Mouse (Mus musculus) retina, embryonic 14.5 days (tissue): ENCODE results near the gene Mrgprd.

Experiments used
- DNase-seq: peaks from one replicate; pipeline ENCODE4 v3.0.0-alpha.2; 2015; ENCODE audit warnings: low spot score

Gene Mrgprd

DNA sequence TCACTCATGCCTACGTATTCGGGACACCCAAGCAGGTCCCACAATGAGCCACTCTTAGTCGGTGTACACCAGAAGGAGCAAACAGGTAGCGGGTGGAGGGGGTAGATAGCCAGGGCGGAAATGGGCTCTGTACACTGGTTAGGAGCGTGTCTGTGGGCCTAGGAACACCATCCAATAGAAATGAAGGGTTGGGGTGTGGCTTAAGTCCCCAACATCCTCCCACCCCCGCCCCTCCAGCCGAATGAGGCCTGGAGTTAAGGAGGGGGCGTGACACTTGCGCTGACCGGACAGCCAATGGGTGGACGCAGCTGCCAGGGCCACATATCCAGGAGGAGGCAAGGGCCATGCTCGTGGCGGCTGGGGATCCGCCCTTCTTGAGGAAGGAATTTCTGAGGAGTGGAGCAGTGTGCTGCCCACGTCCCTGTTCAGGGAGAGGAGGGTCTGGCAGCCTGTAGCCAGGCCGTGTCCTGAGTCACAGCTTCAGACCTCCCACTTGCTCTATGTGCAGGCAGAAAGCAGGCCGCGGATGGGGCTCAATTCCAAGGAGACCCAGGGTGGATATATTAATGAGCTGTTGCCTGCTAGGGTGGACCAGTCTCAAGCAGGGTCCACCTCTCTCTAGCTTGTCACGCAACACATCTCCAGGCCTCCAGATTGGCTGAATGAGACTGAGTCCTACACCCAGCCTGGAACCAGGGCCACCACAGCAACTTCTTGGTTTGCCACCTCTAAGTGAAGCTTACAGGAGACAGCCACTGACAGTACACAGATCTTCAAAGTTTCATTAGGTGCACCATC lies 11.9 kb upstream of the Mrgprd start:
- DNase-seq, result peak; percentile 80

DNA sequence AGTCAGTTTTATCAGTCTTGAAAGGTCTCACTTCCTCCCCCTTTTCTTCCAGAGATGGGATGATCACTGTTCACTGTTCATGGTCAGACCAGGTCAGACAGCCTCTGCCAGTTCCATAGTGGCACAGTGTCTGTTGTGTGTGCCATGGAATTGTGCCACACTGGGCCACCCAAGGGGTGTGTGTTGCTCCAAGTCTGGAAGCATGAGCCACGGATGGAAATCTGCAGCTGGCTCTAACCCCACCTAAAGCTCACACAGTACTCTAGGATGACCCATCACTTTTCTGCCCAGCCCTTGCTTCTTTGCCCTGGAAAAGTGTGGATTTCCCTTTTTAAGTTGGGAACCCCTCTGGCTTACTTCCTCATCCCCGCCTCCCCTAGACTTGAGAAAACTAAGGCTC lies 10.5 kb upstream of the Mrgprd start:
- no peak for DNase-seq

DNA sequence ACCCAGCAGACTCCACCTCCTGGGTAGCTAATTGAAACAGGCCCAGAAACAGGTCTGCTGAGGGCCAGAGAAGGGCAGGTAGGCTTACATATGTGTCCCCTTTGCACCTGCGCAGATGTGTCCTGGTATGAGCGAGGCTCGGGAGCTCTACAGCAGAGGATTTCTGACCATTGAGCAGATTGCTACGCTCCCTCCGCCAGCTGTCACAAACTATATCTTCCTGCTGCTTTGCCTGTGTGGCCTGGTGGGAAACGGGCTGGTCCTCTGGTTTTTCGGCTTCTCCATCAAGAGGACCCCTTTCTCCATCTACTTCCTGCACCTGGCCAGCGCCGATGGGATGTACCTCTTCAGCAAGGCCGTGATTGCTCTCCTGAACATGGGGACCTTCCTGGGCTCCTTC lies 7.0 kb upstream of the Mrgprd start:
- DNase-seq, result no peak

DNA sequence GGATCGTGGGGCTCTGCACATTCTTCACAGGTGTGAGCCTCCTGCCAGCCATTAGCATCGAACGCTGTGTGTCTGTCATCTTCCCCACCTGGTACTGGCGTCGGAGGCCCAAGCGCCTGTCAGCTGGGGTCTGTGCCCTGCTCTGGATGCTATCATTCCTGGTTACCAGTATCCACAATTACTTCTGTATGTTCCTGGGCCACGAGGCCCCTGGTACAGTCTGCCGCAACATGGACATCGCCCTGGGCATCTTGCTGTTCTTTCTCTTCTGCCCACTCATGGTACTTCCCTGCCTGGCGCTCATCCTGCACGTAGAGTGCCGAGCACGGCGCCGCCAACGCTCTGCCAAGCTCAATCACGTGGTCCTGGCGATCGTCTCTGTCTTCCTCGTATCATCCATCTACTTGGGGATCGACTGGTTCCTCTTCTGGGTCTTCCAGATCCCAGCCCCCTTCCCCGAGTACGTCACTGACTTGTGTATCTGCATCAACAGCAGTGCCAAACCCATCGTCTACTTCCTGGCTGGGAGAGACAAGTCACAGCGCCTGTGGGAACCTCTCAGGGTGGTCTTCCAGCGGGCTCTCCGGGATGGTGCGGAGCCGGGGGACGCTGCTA lies 6.5 kb upstream of the Mrgprd start:
- no peak for DNase-seq

DNA sequence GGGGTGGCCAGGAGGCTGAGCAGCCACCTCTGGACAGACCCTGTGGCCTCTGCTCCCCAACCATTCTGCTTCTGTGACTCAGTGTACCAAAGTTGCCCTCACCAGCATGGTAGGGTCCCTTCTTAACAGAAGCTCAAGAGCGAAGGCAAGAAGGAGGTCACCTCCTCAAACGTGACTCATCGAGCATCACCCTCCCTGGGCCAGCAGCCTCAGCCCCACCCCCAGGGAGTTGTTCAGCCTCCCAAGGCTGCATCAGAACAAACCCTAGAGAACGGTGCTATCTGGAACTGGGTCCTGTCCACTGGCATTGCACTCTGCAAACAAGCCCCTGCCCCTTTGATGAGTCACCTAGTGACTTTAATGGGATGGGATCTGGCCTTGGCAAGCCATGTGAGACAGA lies 5.8 kb upstream of the Mrgprd start:
- DNase-seq, result no peak

DNA sequence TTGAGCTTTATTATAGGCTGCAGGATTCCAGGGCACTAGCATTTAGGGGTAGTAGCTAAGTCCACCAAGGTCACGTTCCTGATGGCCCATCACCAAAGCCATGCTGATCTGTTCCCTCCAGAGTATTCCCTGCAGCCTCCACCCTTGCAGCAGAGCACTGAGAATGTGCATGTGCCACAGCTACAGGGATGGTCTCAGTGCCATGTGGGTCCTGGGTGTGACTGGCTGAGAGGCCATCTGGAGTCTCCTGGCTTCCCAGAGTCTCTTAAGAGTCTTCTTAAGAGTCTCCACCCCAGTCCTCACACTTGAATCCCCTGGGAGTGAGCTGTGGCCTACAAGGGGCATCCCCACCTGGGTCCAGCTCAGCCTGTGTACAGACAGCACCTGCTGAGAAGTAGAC lies 4.8 kb upstream of the Mrgprd start:
- DNase-seq, result no peak

DNA sequence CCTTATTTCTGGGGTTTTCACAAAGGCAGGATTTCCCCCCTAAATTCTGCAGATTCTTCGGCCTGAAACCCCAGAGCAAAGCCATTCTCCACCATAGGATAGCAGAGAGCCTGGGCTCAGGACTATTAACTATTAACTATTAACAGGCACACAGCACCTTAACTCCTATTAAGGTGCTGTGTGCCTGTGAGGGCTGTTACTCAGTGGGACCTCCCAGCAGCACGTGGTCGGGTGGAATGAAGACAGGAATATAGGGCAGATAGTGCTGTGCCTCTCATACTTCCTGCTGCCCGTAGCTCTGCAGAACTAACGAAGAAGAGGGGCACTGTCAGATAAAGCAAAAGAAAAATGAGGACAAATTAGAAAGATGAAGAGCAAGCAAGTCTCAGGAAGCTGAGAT lies 4.1 kb upstream of the Mrgprd start:
- no peak for DNase-seq

DNA sequence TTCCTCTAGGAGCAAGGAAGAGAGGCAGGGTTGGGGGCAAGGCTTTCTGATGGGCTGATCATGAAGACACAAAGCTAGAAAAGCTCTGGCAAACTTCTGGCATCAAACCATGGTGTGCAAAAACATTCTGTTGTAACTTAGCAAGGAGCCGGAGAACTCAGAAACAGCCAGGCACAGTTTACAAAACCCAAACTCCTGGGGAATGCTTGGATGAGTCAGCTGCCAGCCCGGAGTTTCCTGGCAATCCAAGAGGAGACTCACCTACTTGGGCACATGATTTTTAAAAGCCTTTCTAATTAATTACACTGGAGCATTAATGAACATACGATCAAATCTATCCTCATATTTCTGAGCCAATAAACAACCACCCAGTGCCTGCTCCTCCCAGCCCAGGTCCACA lies 2.5 kb upstream of the Mrgprd start:
- DNase-seq, result no peak

DNA sequence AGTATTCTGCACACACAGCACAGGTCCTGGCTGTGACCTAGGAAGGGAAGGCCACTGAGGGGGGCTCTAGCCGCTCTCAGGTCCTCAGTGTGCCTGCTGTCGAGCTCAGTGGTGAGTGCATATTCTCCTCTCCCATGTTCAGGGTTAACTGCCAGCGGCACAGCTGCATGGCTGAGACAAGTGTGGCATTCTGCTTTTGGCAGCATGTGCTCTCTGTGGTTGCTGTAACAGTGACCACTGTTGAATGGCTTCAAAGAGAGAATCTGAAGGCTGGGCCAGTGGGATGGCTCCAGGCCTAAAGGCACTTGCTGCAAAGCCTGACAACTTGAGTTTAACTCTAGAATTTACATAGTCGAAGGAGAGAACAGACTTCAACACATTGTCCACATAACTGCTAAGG lies 2.9 kb downstream of the Mrgprd start:
- DNase-seq, result no peak

DNA sequence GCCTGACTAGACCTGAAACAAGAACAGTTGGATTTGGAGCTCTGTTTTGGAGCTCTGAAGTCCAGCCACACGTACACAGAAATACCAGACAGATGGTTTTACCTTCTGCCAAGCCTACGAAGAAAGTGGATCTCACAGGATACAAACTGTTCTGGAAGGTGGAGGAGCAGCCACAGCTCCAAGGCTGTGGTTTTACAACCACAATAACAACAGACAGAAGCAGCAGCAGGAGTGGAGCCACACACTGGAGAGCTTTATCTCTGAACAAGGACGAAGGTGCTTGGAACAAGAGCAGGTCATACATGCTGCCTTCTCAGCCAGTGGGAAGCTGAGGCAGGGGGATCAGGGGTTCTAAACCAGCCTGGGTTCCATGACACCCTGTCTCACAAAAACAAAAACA lies 4.8 kb downstream of the Mrgprd start:
- no peak for DNase-seq

DNA sequence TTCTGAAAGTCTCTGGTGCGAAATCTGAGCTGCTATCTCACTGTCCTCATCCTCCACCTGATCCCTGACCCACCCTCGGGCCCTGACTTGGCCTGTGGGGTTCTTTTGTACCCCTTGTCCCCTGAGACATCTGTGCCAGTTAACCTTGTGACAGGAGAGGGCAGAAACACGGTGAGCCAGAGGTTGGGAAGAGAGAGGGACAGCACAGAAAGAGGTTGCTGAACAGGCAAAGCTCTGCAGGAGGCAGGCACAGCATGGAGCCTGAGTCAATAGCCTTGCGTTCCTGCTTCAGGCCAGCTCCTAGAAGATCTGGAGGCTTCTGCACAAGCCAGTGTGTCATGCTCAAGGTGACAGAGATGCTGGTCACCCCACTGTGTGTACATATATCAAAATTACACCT lies 9.0 kb downstream of the Mrgprd start:
- no peak for DNase-seq

DNA sequence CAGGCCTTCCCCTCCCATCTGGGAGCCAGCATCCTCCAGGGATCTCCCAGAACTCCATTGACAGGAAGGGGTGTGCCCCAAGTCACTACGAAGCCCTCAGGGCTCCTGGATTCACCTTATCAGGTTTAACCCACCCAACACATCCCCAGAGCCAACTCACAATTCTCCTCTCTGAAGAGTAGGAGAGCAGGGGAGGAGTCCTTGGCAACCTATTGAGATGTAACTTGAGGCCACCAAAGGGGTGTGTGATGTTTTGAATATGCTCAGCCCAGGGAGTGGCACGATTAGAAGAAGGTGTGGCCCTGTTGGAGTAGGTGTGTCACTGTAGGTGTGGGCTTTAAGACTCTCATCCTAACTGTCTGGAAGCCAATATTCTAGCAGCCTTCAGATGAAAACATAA lies 11.1 kb downstream of the Mrgprd start:
- no peak for DNase-seq

DNA sequence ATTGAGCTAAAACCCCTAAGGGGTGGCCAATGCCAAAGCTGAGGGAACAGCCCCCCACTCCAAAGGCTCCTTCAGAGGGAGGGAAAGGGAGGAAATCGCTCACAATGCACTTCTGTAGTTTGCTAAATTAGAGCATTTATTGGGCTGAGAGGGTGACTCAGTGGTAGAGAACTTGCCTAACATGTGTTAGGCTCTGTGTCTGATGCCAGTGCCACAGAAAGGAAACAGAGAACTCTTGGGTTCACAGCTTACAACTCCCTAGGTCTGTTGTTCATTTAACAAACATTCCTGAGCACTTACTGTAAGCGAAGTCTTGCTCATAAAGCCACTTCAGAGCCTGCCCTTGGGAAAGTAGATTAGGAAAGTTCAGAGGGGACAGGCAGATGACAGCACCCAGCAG lies 15.3 kb downstream of the Mrgprd start:
- no peak for DNase-seq

DNA sequence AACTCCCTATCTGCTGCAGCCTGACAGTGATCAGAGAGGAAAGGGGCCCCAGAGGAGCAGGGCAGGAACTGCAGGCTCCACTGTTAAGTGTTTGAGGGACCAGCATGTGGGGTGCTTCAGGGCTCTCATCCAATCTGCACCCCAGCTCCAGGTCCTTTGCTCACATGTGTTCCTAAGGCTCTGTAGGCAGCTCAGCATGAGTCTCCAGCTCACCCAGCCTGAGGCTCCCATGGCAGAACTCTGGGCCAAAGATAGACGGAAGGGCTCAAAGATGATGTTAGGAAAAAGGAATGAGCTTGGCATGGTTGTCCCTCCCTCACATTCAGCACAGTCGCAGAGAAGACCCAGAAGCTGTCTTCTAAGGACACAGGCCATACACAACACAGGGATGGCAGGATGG lies 16.0 kb downstream of the Mrgprd start:
- DNase-seq, result no peak

DNA sequence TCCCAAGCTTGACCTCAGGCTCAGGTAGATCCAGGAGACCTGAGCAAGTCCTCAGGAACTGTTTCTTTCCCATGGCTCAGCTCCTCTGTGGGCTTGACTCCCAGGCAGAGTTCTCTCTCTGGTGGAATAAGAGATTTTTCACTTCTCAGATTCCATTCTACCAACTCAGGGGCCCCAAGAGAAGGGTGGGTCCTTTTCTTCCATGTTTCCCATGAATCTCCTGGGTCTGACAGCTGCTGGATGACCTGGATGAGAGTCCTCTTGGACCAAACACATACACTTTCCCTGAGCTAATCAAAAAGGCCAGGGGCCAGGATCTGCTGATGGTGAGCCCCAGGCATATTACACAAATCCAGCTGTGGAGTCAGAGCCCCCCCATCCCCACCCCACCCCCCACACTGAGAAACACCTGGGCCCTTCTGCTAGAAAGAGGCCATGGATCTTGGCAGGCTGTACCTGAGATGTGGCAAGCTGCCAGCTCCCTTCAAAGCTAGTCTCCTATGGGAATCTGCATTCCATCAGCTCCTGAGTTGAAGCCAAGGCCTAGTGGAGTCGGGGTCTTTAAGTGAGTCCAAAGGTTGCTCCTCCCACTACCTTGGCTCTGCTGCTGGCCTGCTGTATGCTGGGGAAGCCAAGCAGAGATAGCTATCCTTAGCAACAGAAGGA lies 17.9 kb downstream of the Mrgprd start:
- no peak for DNase-seq

DNA sequence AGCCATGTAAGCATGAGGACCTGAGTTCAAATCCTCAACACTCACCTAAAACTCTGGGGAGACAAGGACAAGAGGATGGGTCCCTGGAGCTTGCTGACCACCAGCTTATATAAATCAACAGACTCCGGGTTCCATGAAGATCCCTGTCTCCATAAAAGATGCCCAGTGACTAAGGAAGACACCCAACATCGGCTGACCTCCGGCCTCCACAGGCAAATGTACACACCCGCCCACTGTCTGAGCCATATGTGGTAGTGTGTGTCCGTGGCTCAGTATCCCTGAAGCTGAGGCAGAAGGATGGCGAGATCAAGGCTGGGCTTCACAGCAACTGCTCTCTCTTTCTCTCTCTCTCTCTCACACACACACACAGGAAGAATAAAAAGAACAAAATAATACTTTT lies 19.3 kb downstream of the Mrgprd start:
- no peak for DNase-seq

DNA sequence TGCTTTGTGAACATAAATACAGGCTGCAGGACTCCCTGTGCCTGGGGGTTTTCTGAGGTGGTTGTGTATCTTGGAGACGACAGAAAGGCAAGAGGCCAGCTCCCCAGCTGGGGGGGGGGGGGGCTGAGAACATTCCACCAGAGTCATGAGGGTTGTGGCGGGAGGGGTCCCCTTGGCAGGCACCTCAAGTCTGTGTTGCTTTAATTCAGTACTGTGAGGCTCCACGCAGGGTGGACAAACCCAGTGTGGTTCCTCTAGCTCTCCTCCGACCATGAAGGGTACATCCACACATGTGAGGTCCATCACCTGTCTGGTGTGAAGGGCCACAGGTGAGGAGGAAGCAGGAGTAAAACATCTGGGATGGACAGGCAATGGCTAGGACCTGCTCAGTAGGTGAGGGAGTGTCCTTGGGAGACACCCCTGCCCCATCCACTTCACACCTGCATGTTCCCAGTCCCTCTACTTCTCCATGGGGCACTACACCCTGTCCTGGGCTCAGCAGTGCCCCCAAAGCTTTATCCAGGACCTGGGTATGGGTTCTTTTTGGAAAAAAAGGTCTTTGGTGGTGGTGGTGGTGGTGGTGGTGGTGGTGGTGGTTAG lies 19.9 kb downstream of the Mrgprd start:
- no peak for DNase-seq

DNA sequence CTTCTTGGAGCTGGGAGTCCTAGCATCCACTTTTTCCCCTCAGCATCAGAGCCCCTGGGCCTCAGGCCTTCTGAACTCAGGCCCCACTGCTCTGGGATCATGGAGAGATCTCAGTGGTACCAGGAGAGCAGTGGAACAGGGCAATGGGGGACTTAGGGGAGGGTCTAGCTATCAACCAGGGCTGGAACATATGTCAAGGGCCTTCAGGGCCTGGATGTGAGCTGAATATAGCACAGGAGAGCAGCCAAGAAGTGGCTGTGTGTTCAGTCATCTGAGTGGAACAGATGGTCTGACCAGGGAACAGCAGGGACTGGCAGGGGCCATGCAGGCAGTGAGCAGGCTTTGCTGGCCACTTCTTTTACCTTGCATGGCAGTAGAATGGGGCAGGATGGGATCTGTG lies 20.6 kb downstream of the Mrgprd start:
- DNase-seq, result peak; percentile 18

DNA sequence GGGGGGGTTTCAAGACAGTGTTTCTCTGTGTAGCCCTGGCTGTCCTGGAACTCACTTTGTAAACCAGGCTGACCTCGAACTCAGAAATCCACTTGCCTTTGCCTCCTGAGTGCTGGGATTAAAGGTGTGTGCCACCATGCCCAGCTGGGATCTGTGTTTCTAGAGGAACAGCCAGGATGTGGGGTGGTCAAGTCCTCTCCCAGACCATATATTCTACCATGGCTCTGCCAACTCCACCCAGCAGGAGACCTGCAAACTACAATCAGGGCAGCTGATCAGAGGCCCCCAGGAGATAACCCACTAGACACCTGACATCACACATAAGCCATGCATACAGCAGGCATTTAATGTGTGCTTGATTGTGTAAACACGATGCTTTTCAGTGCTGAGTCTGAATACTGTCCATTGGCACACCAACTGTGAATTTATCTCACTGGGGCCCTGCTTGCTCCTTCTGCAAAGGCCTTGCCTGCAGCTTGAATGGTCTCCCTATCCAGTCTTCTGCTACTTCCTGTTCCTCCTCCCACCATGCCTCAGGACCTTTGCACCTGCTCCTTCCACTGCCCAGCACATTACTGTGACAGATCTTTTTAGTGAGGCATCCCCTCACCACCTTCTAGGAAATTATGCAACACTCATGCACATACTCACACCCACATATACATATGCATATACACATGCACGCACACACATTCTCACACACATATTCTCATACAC lies 21.1 kb downstream of the Mrgprd start:
- DNase-seq, result no peak

DNA sequence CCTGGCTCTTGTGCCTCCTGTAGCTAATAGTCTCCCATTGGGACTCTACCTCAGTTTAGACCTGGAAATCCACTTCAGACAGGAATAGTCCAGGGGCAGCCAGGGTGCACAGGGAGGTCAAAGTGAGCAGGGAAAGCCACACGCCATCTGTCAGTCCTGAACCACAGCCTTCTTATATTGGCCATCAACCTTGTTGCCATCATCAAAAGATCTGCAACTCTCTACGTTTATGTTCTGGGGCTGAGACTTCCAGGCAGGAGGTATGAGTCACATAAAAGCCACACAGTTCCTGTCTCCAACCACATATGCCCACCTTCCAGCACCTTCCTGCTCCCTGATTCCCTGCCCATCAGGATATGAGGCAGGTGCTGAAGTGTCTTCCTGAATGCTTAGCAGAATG lies 23.3 kb downstream of the Mrgprd start:
- no peak for DNase-seq

DNA sequence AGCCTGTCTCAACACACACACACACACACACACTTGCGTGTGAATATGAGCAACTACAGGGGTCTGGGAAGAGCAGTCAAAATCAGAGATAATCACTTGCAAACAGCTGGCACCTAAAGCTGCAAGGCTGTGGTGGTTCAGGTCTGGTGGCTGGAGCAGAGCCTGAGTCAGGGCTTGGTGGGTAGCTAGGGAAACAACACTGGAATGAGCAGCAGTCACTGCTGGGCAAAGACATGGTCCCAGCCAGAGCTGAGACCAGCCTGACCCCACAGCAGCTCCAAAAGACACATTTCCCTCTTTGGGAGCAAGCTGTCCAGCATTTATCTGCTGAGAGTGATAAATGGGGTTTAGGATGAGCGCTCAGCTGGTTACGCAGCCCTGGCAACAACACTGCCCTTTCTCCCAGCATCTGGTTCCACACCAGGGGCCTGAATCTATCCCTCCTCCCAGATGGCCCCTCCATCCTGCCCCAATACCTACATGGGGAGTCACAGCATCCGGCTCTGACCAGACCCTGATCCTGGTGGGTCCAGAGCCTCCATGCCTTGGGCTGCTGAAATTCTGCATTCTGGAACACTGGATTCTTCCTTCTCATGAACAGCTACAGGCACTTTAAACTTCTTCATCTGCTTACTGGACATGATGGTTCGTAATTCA lies 25.7 kb downstream of the Mrgprd start:
- no peak for DNase-seq
